Mouse (Mus musculus) olfactory bulb, adult 2 months (tissue): ENCODE results near the gene Csdc2.

ENCODE experiments used
- CTCF ChIP-seq: fragments of 200-500 bp; IDR thresholded peaks from 2 replicates; pipeline ENCODE4 v1.5.1; 2012; ENCODE audit warnings: low read depth, mild to moderate bottlenecking, low read length, moderate library complexity; ENCODE audit not compliant: insufficient read depth
- POLR2A ChIP-seq: fragments of 200-500 bp; IDR thresholded peaks from 2 replicates; pipeline ENCODE4 v1.6.1; 2012; ENCODE audit warnings: mild to moderate bottlenecking, low read depth, low read length, moderate library complexity; ENCODE audit not compliant: insufficient read depth

GRCm38 (mm10) chr15:81949476-81950131 lies 13.0 kb downstream of the Csdc2 start:
- TF ChIP-seq CTCF (no peak), POLR2A (no peak)
